Mouse (Mus musculus): ENCODE results near the gene Edaradd.

DNA sequence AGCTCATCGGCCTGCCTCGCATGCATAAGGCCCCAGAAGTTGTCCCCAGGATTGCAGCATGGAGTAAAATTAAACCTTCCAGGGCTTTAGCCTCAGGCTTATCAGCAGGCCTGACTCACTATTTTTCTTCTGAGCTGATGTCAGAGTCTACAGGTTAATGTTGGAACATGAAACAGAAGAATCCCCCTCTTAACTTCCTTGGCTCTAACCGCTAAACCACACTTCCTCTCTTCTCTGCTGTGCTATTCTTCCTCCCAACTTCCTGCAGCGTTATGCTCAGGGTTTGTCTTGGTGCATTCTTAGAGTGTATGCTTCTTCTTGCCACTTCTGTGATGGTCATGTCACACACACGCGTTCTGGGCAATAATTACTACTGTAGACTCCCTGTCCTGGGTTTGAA, 12.8 kb downstream of the Edaradd start:
- TF ChIP-seq CTCF (conservative IDR thresholded peaks at IDR 0.05; ENCODE audit: insufficient read depth, insufficient read length, low read depth, low read length) = no peak
- no peak for TF ChIP-seq POLR2A (IDR thresholded peaks at IDR 0.05; ENCODE audit: low read depth, low read length)

All from kidney, adult 2 months (tissue).